Mouse (Mus musculus) heart, embryonic 16.5 days (tissue): ENCODE measurements around the gene Olfr1418. TPM values are rescaled to one million over a fixed set of nuclear protein-coding genes. Genes with fewer than 3 reads are reported as not detected.

Experiments
- ATAC-seq: fragments of 200-750 bp; cut with Nextera tagmentation; replicated peaks from 2 replicates; pipeline ENCODE4 v1.8.0; 2017; ENCODE audit warnings: moderate number of reproducible peaks; ENCODE audit not compliant: insufficient read depth, low FRiP score; ENCODE audit errors: extremely low read depth
- H3K27ac ChIP-seq: fragments of 300-500 bp; sonication (generic); 2 replicates; pipeline ENCODE4 v1.5.1; 2014; ENCODE audit warnings: mild to moderate bottlenecking, low read length, control low read depth, moderate library complexity
- H3K27me3 ChIP-seq: fragments of 300-500 bp; sonication (generic); 2 replicates; pipeline ENCODE4 v1.6.1; 2014; ENCODE audit warnings: low read length, mixed read lengths; ENCODE audit not compliant: control insufficient read depth, insufficient read depth
- H3K36me3 ChIP-seq: fragments of 300-500 bp; sonication (generic); 2 replicates; pipeline ENCODE4 v1.6.1; 2014; ENCODE audit not compliant: control insufficient read depth, insufficient read depth
- H3K4me1 ChIP-seq: fragments of 300-500 bp; sonication (generic); 2 replicates; pipeline ENCODE4 v1.6.1; 2014; ENCODE audit warnings: low read length, mixed read lengths; ENCODE audit not compliant: control insufficient read depth, insufficient read depth
- H3K4me2 ChIP-seq: fragments of 300-500 bp; sonication (generic); 2 replicates; pipeline ENCODE4 v1.6.1; 2014; ENCODE audit warnings: low read depth, mild to moderate bottlenecking, control low read depth, low read length
- H3K4me3 ChIP-seq: fragments of 300-500 bp; sonication (generic); 2 replicates; pipeline ENCODE4 v1.5.1; 2014; ENCODE audit warnings: mild to moderate bottlenecking, control low read depth, low read length
- H3K9ac ChIP-seq: fragments of 300-500 bp; sonication (generic); 2 replicates; pipeline ENCODE4 v1.6.1; 2014; ENCODE audit warnings: low read length, control low read depth
- H3K9me3 ChIP-seq: fragments of 300-500 bp; sonication (generic); replicated peaks from 2 replicates; pipeline ENCODE4 v1.6.1; 2016; ENCODE audit warnings: low read length; ENCODE audit not compliant: control insufficient read depth
- WGBS: fragments of 180-500 bp; shearing (Covaris S2); extraction: QIAGEN DNeasy Blood & Tissue Kit; methylation state at CpG from one replicate; pipeline ENCODE4 v1.1.7; 2014; 5-methylcytosine and 5-hydroxymethylcytosine counted together
- polyA plus RNA-seq: library from polyadenylated mRNA; unstranded; fragments of >200 nt; fragmentation: Nextera tagmentation; extraction: Ambion mirVana; gene quantifications from 2 replicates; pipeline ENCODE4 v1.2.1, GENCODE M21; 2015

Gene Olfr1418
- polyA plus RNA-seq, 1 experiment from 2014 or later = not detected

GRCm38 (mm10) chr19:11804423-11804822 lies 56.4 kb downstream of the Olfr1418 start:
- Histone ChIP-seq H3K4me1 (no peaks in the 10 kb centered on the region), H3K9ac (no peak overlapping the region), H3K9me3 (no peaks in the 10 kb centered on the region), H3K4me2 (no peak overlapping the region), H3K36me3 (no peaks in the 10 kb centered on the region), H3K27me3 (no peaks in the 10 kb centered on the region), H3K27ac (peak overlapping the region; percentile 39), H3K4me3 (no peak overlapping the region)
- ATAC-seq = no peak
- WGBS = 53% methylated on average over 1 of the region's 1 CpGs

Other genes starting within 250 kb of the Olfr1418 start
- 0.09 and 0.10 TPM in 2 replicates for gene Ms4a2, start 237.3 kb downstream of the Olfr1418 start, polyA plus RNA-seq
- 0.14 and 0.15 TPM in 2 replicates for gene Ms4a3, start 220.2 kb downstream of the Olfr1418 start, polyA plus RNA-seq
- not detected in 2 replicates for gene Oosp2, start 200.5 kb downstream of the Olfr1418 start, polyA plus RNA-seq
- not detected in 2 replicates for gene Oosp1, start 169.9 kb downstream of the Olfr1418 start, polyA plus RNA-seq
- gene Oosp3, start 164.0 kb downstream of the Olfr1418 start, polyA plus RNA-seq = not detected in 2 replicates
- gene Gif, start 113.5 kb downstream of the Olfr1418 start, polyA plus RNA-seq = not detected in 2 replicates
- gene Mrpl16, start 90.7 kb downstream of the Olfr1418 start, polyA plus RNA-seq = 66.1 and 70.5 TPM in 2 replicates
- 6.2 and 6.4 TPM in 2 replicates for gene Stx3, start 41.7 kb downstream of the Olfr1418 start, polyA plus RNA-seq
- gene Olfr1417, start 21.8 kb downstream of the Olfr1418 start, polyA plus RNA-seq = not detected in 2 replicates
- not detected in 2 replicates for gene Olfr1419, start 14.0 kb upstream of the Olfr1418 start, polyA plus RNA-seq
- gene Olfr1420, start 25.5 kb upstream of the Olfr1418 start, polyA plus RNA-seq = 0.12 TPM in 1 of 2 replicates, not detected in the other
- gene Patl1, start 51.3 kb upstream of the Olfr1418 start, polyA plus RNA-seq = 19.1 and 21.0 TPM in 2 replicates
- 4.4 TPM in 2 replicates for gene Osbp, start 104.9 kb upstream of the Olfr1418 start, polyA plus RNA-seq
- gene Olfr1423, start 180.3 kb upstream of the Olfr1418 start, polyA plus RNA-seq = not detected in 2 replicates
- not detected in 2 replicates for gene Olfr1424, start 201.6 kb upstream of the Olfr1418 start, polyA plus RNA-seq
- not detected in 2 replicates for gene Olfr1425, start 216.7 kb upstream of the Olfr1418 start, polyA plus RNA-seq
- not detected in 2 replicates for gene Olfr1426, start 230.9 kb upstream of the Olfr1418 start, polyA plus RNA-seq
- gene Olfr1427, start 242.3 kb upstream of the Olfr1418 start, polyA plus RNA-seq = not detected in 2 replicates